Mouse (Mus musculus) G1E-ER4 (cell line): ENCODE results near the gene Tex13b. TPM values are rescaled to one million over a fixed set of nuclear protein-coding genes. Genes with fewer than 3 reads are reported as not detected.

Experiments
- GATA1 ChIP-seq: IDR thresholded peaks from one replicate; pipeline ENCODE4 v1.8.0; 2012; ENCODE audit warnings: low read length, inconsistent platforms
- polyA plus RNA-seq: library from polyadenylated mRNA; stranded (reverse); fragments of >175 nt; gene quantifications from 2 replicates; pipeline ENCODE4 v1.2.3, GENCODE M21; 2012

The Tex13b gene
- not detected in 2 replicates for polyA plus RNA-seq

- TF ChIP-seq GATA1: no peak
Measured at GRCm38 (mm10) chrX:140813312-140814006, at the start of gene Tex13b. TSS of gene Tex13b (minus strand) at chrX:140813433.

- TF ChIP-seq GATA1: no peak
Measured at GRCm38 (mm10) chrX:140862760-140863159, 49.5 kb upstream of the Tex13b start.

- no peak for TF ChIP-seq GATA1
Measured at GRCm38 (mm10) chrX:140857445-140857844, 44.2 kb upstream of the Tex13b start.

GRCm38 (mm10) chrX:140854561-140854960, 41.3 kb upstream of the Tex13b start:
- TF ChIP-seq GATA1: no peak

GRCm38 (mm10) chrX:140839887-140840286, 26.7 kb upstream of the Tex13b start:
- no peak for TF ChIP-seq GATA1

GRCm38 (mm10) chrX:140838077-140838476, 24.8 kb upstream of the Tex13b start:
- TF ChIP-seq GATA1: no peak

GRCm38 (mm10) chrX:140831706-140832105, 18.5 kb upstream of the Tex13b start:
- TF ChIP-seq GATA1: no peak

GRCm38 (mm10) chrX:140822295-140822694, 9.1 kb upstream of the Tex13b start:
- no peak for TF ChIP-seq GATA1

GRCm38 (mm10) chrX:140805340-140805739, 7.9 kb downstream of the Tex13b start:
- no peak for TF ChIP-seq GATA1

- no peak for TF ChIP-seq GATA1
Measured at GRCm38 (mm10) chrX:140769794-140770193, 43.4 kb downstream of the Tex13b start.

Other genes starting within 250 kb of the Tex13b start
- 29.9 and 30.0 TPM in 2 replicates for gene Tsc22d3, start 212.8 kb downstream of the Tex13b start, polyA plus RNA-seq
- gene Mid2, start 148.8 kb downstream of the Tex13b start, polyA plus RNA-seq: not detected in 2 replicates
- not detected in 2 replicates for gene Vsig1, start 94.2 kb upstream of the Tex13b start, polyA plus RNA-seq
- gene Psmd10, start 143.3 kb upstream of the Tex13b start, polyA plus RNA-seq: 1.2 and 1.9 TPM in 2 replicates
- 0.28 and 0.39 TPM in 2 replicates for gene Atg4a, start 143.5 kb upstream of the Tex13b start, polyA plus RNA-seq